Mouse (Mus musculus): Measurements from ENCODE around the gene H2-Ob.
A peak's percentile ranks its signal among the peaks of the same experiment; 100 is the strongest.

The H2-Ob gene

GRCm38 (mm10) chr17:34281836-34282235 lies 43.1 kb downstream of the H2-Ob start:
- no peak for DNase-seq (ENCODE audit: low read depth, low spot score)

- no peak for DNase-seq (ENCODE audit: low read depth, low spot score)
These were observed 46.7 kb downstream of the H2-Ob start for GRCm38 (mm10) chr17:34285371-34285770.

- no peak for DNase-seq (ENCODE audit: low read depth, low spot score)
These were observed 47.1 kb downstream of the H2-Ob start for GRCm38 (mm10) chr17:34285848-34286247.

GRCm38 (mm10) chr17:34286501-34286900 lies 47.8 kb downstream of the H2-Ob start:
- DNase-seq (ENCODE audit: low read depth, low spot score), result no peak

GRCm38 (mm10) chr17:34286999-34287398 lies 48.3 kb downstream of the H2-Ob start:
- no peak for DNase-seq (ENCODE audit: low read depth, low spot score)

- DNase-seq (ENCODE audit: low read depth, low spot score), result peak; percentile 72
These were observed 48.9 kb downstream of the H2-Ob start, which contains the start of gene H2-Aa for GRCm38 (mm10) chr17:34287648-34288047. TSS of gene H2-Aa (minus strand) at chr17:34287823.

- no peak for DNase-seq (ENCODE audit: low read depth, low spot score)
These were observed 49.4 kb downstream of the H2-Ob start for GRCm38 (mm10) chr17:34288131-34288530.

GRCm38 (mm10) chr17:34291609-34292008 lies 52.9 kb downstream of the H2-Ob start:
- DNase-seq (ENCODE audit: low read depth, low spot score), result peak; percentile 83

- DNase-seq (ENCODE audit: low read depth, low spot score), result no peak
These were observed 53.9 kb downstream of the H2-Ob start for GRCm38 (mm10) chr17:34292570-34292969.

- DNase-seq (ENCODE audit: low read depth, low spot score), result no peak
These were observed 54.8 kb downstream of the H2-Ob start for GRCm38 (mm10) chr17:34293533-34293932.

GRCm38 (mm10) chr17:34294249-34294648 lies 55.5 kb downstream of the H2-Ob start:
- no peak for DNase-seq (ENCODE audit: low read depth, low spot score)

- DNase-seq (ENCODE audit: low read depth, low spot score), result no peak
These were observed 56.6 kb downstream of the H2-Ob start for GRCm38 (mm10) chr17:34295307-34295706.

- peak; percentile 59 for DNase-seq (ENCODE audit: low read depth, low spot score)
These were observed 57.4 kb downstream of the H2-Ob start for GRCm38 (mm10) chr17:34295891-34296794.

GRCm38 (mm10) chr17:34299356-34299755 lies 60.7 kb downstream of the H2-Ob start:
- DNase-seq (ENCODE audit: low read depth, low spot score), result no peak

GRCm38 (mm10) chr17:34300071-34300470 lies 61.4 kb downstream of the H2-Ob start:
- DNase-seq (ENCODE audit: low read depth, low spot score), result no peak

GRCm38 (mm10) chr17:34300691-34301566 lies 62.2 kb downstream of the H2-Ob start:
- DNase-seq (ENCODE audit: low read depth, low spot score), result no peak

- no peak for DNase-seq (ENCODE audit: low read depth, low spot score)
These were observed 63.0 kb downstream of the H2-Ob start for GRCm38 (mm10) chr17:34301670-34302190.

- no peak for DNase-seq (ENCODE audit: low read depth, low spot score)
These were observed 65.1 kb downstream of the H2-Ob start for GRCm38 (mm10) chr17:34303789-34304188.
